Mouse (Mus musculus) MEL (cell line): ENCODE data around the gene Mcrip2. TPM values are rescaled to one million over a fixed set of nuclear protein-coding genes. Genes with fewer than 3 reads are reported as not detected.

ENCODE experiments used
- DNase-seq: peaks from one replicate; pipeline ENCODE4 v3.0.0; 2011; ENCODE audit warnings: low read depth, low spot score
- H3K27ac ChIP-seq: 2 replicates; pipeline ENCODE4 v1.5.1; 2012; ENCODE audit warnings: low read depth, mild to moderate bottlenecking, control low read depth, low read length, moderate library complexity; ENCODE audit not compliant: control insufficient read depth
- H3K27me3 ChIP-seq, 2 experiments: fragments of 150-350 bp in 1 of 2; sonication (generic) in 1 of 2; 2 replicates each; pipeline ENCODE4 v1.6.1; 2012; ENCODE audit warnings: low read length in 2 of 2, mild to moderate bottlenecking in 2 of 2, improper control_type of control experiment in 1 of 2, moderate library complexity in 1 of 2; ENCODE audit not compliant: insufficient read depth in 2 of 2, control insufficient read depth in 1 of 2
- H3K36me3 ChIP-seq, 2 experiments: 2 replicates each; pipeline ENCODE4 v1.6.1; 2012 to 2014; ENCODE audit warnings: low read length in 2 of 2, improper control_type of control experiment in 1 of 2, inconsistent platforms in 1 of 2, mild to moderate bottlenecking in 1 of 2; ENCODE audit not compliant: insufficient read depth in 2 of 2, control insufficient read depth in 1 of 2
- H3K4me1 ChIP-seq, 2 experiments: fragments of 150-350 bp in 1 of 2; sonication (generic) in 1 of 2; 2 replicates each; pipeline ENCODE4 v1.6.1; 2012; ENCODE audit warnings: low read length in 2 of 2, improper control_type of control experiment in 1 of 2, mild to moderate bottlenecking in 1 of 2; ENCODE audit not compliant: insufficient read depth in 2 of 2, control insufficient read depth in 1 of 2
- H3K4me3 ChIP-seq, 2 experiments: fragments of 150-350 bp in 1 of 2; sonication (generic) in 1 of 2; 2 replicates each; pipeline ENCODE4 v1.5.1; 2012; ENCODE audit warnings: low read depth in 2 of 2, low read length in 2 of 2, mild to moderate bottlenecking in 2 of 2, moderate library complexity in 2 of 2, control low read depth in 1 of 2, improper control_type of control experiment in 1 of 2; ENCODE audit not compliant: control insufficient read depth in 1 of 2, insufficient read depth in 1 of 2
- H3K79me2 ChIP-seq: 2 replicates; pipeline ENCODE4 v1.6.1; 2012; ENCODE audit warnings: mild to moderate bottlenecking, low read length, moderate library complexity; ENCODE audit not compliant: control insufficient read depth, poor library complexity, insufficient read depth
- H3K9ac ChIP-seq: 2 replicates; pipeline ENCODE4 v1.6.1; 2012; ENCODE audit warnings: low read depth, mild to moderate bottlenecking, control low read depth, low read length, moderate library complexity; ENCODE audit not compliant: control insufficient read depth, poor library complexity, severe bottlenecking
- H3K9me3 ChIP-seq: fragments of 150-350 bp; sonication (generic); replicated peaks from 2 replicates; pipeline ENCODE4 v1.6.1; 2012; ENCODE audit warnings: mild to moderate bottlenecking, low read length, improper control_type of control experiment, moderate library complexity; ENCODE audit not compliant: insufficient read depth
- BHLHE40 ChIP-seq: IDR thresholded peaks from 2 replicates; pipeline ENCODE4 v1.6.1; 2012; ENCODE audit warnings: low read depth, mild to moderate bottlenecking, inconsistent platforms, low read length, improper control_type of control experiment, borderline replicate concordance
- CHD1 ChIP-seq: IDR thresholded peaks from 2 replicates; pipeline ENCODE4 v1.6.1; 2012; ENCODE audit warnings: low read depth, mild to moderate bottlenecking, inconsistent platforms, low read length, improper control_type of control experiment
- E2F4 ChIP-seq: IDR thresholded peaks from 2 replicates; pipeline ENCODE4 v1.6.1; 2011; ENCODE audit warnings: low read depth, low read length, improper control_type of control experiment, borderline replicate concordance
- EP300 ChIP-seq, 2 experiments: IDR thresholded peaks; 2 replicates each; pipeline ENCODE4 v1.6.1; 2011; ENCODE audit warnings: improper control_type of control experiment in 2 of 2, low read length in 2 of 2, low read depth in 1 of 2, mild to moderate bottlenecking in 1 of 2
- GATA1 ChIP-seq: IDR thresholded peaks from 2 replicates; pipeline ENCODE4 v1.6.1; 2011; ENCODE audit warnings: low read depth, low read length, improper control_type of control experiment
- HCFC1 ChIP-seq: IDR thresholded peaks from 2 replicates; pipeline ENCODE4 v1.6.1; 2012; ENCODE audit warnings: low read depth, mild to moderate bottlenecking, inconsistent platforms, low read length, improper control_type of control experiment, moderate library complexity
- JUND ChIP-seq: IDR thresholded peaks from 2 replicates; pipeline ENCODE4 v1.6.1; 2011; ENCODE audit warnings: low read depth, mild to moderate bottlenecking, improper control_type of control experiment, low read length
- MAX ChIP-seq: IDR thresholded peaks from 2 replicates; pipeline ENCODE4 v1.6.1; 2011; ENCODE audit warnings: low read length, improper control_type of control experiment
- MEF2A ChIP-seq: IDR thresholded peaks from 2 replicates; pipeline ENCODE4 v1.6.1; 2014; ENCODE audit warnings: low read depth, mild to moderate bottlenecking, inconsistent platforms, low read length, improper control_type of control experiment; ENCODE audit not compliant: poor library complexity, insufficient replicate concordance, severe bottlenecking; ENCODE audit errors: extremely low read depth
- MXI1 ChIP-seq: IDR thresholded peaks from 2 replicates; pipeline ENCODE4 v1.6.1; 2011; ENCODE audit warnings: mild to moderate bottlenecking, low read depth, low read length, improper control_type of control experiment
- MYB ChIP-seq: IDR thresholded peaks from 2 replicates; pipeline ENCODE4 v1.6.1; 2011; ENCODE audit warnings: mild to moderate bottlenecking, low read depth, low read length, improper control_type of control experiment
- NELFE ChIP-seq: IDR thresholded peaks from 2 replicates; pipeline ENCODE4 v1.6.1; 2011; ENCODE audit warnings: low read depth, low read length, improper control_type of control experiment
- NRF1 ChIP-seq: IDR thresholded peaks from 2 replicates; pipeline ENCODE4 v1.6.1; 2014; ENCODE audit warnings: low read depth, mild to moderate bottlenecking, inconsistent platforms, low read length, improper control_type of control experiment, moderate library complexity; ENCODE audit not compliant: poor library complexity, insufficient read depth, severe bottlenecking
- POLR2A ChIP-seq, 2 experiments: IDR thresholded peaks; 2 replicates each; pipeline ENCODE4 v1.6.1; 2011 to 2012; ENCODE audit warnings: low read length in 2 of 2, mild to moderate bottlenecking in 2 of 2, control low read depth in 1 of 2, improper control_type of control experiment in 1 of 2, low read depth in 1 of 2, moderate library complexity in 1 of 2; ENCODE audit not compliant: control insufficient read depth in 1 of 2, insufficient read depth in 1 of 2, poor library complexity in 1 of 2
- POLR2AphosphoS2 ChIP-seq: IDR thresholded peaks from 2 replicates; pipeline ENCODE4 v1.6.1; 2011; ENCODE audit warnings: low read length, improper control_type of control experiment
- POLR2AphosphoS5 ChIP-seq: IDR thresholded peaks from 2 replicates; pipeline ENCODE4 v1.6.1; 2012; ENCODE audit warnings: low read depth, borderline replicate concordance, mild to moderate bottlenecking, inconsistent platforms, low read length, moderate library complexity, mixed read lengths
- RCOR1 ChIP-seq: IDR thresholded peaks from 2 replicates; pipeline ENCODE4 v1.6.1; 2012; ENCODE audit warnings: low read depth, mild to moderate bottlenecking, inconsistent platforms, low read length, improper control_type of control experiment
- TAL1 ChIP-seq: IDR thresholded peaks from 2 replicates; pipeline ENCODE4 v1.6.1; 2012; ENCODE audit warnings: mild to moderate bottlenecking, inconsistent platforms, low read length, moderate library complexity, mixed read lengths
- TBP ChIP-seq: IDR thresholded peaks from 2 replicates; pipeline ENCODE4 v1.8.0; 2011; ENCODE audit warnings: low read depth, low read length, improper control_type of control experiment
- TCF12 ChIP-seq: IDR thresholded peaks from 2 replicates; pipeline ENCODE4 v1.6.1; 2014; ENCODE audit warnings: low read depth, mild to moderate bottlenecking, inconsistent platforms, low read length, improper control_type of control experiment, moderate library complexity
- USF1 ChIP-seq: IDR thresholded peaks from 2 replicates; pipeline ENCODE4 v1.6.1; 2014; ENCODE audit warnings: low read depth, mild to moderate bottlenecking, inconsistent platforms, low read length, improper control_type of control experiment, moderate library complexity
- ZC3H11A ChIP-seq: IDR thresholded peaks from 2 replicates; pipeline ENCODE4 v1.6.1; 2012; ENCODE audit warnings: low read depth, mild to moderate bottlenecking, inconsistent platforms, low read length, improper control_type of control experiment
- ZNF384 ChIP-seq: IDR thresholded peaks from 2 replicates; pipeline ENCODE4 v1.6.1; 2012; ENCODE audit warnings: low read depth, mild to moderate bottlenecking, inconsistent platforms, low read length, improper control_type of control experiment
- polyA plus RNA-seq, 2 experiments: library from polyadenylated mRNA; stranded (reverse) in 1 of 2; unstranded in 1 of 2; fragments of >175 nt in 1 of 2; fragments of >200 nt in 1 of 2; gene quantifications; 2 replicates each; pipeline versions ENCODE4 v1.2.1 to v1.2.4; 2012; ENCODE audit warnings: low replicate concordance in 2 of 2, low read depth in 1 of 2; ENCODE audit not compliant: insufficient read length in 2 of 2, insufficient read depth in 1 of 2, missing spikeins in 1 of 2
- total RNA-seq: library from RNA; depleted of rRNA; stranded (reverse); fragments of 300-350 nt; gene quantifications from 2 replicates; pipeline ENCODE4 v1.2.3, GENCODE M21; 2012

Gene Mcrip2
- total and polyA plus RNA-seq, 3 experiments = 88.9 to 281 (median 107) TPM

DNA sequence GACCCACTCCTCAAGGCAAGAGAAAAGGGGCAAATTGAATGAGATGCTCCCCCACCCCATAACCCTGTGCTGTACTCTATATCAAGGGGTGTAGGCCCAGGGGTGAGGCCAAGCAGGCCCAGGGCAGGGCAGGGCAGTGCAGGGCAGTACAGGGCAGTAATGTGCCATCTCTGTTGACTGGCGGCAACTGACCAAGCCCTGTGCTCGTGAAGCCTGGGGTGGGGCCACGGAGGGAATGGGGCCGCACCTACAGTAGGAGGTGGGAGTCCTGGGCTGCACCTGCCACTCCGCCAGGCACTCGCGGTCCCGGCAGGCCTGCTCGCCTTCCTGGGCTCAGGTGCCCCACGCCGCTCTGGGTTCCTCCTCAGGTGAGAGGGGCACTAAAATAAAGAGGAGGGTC lies 3.3 kb downstream of the Mcrip2 start:
- peaks cover 27% of the 10 kb centered on the region for H3K79me2 ChIP-seq
- TF ChIP-seq BHLHE40 = no peak
- TF ChIP-seq NRF1 = no peak
- TF ChIP-seq ZC3H11A = no peak
- TF ChIP-seq GATA1 = no peak
- TF ChIP-seq POLR2AphosphoS2 = no peak
- TF ChIP-seq JUND = no peak
- TF ChIP-seq HCFC1 = no peak
- no peak for TF ChIP-seq EP300 (IDR thresholded peaks at IDR 0.05; ENCODE audit: low read depth in 1 of 2, low read length in 2 of 2)
- TF ChIP-seq RCOR1 = no peak
- TF ChIP-seq MEF2A = no peak
- no peak for TF ChIP-seq POLR2A (IDR thresholded peaks at IDR 0.05; ENCODE audit: control insufficient read depth in 1 of 2, insufficient read depth in 1 of 2, low read depth in 1 of 2, low read length in 2 of 2, poor library complexity in 1 of 2)
- TF ChIP-seq, all 39 proteins: peak for 0
- no peak for DNase-seq
- H3K36me3 ChIP-seq = peaks cover 0 to 13% of the 10 kb centered on the region in 2 experiments; a peak in 2 of 4 replicates
- H3K9me3 ChIP-seq = no peaks in the 10 kb centered on the region
- peaks cover 0 to 17% of the 10 kb centered on the region in 2 experiments; a peak in 2 of 4 replicates for H3K4me1 ChIP-seq
- H3K27ac ChIP-seq = no peak overlapping the region
- no peak overlapping the region for H3K4me3 ChIP-seq
- no peak overlapping the region for H3K9ac ChIP-seq
- H3K27me3 ChIP-seq = no peaks in the 10 kb centered on the region

DNA sequence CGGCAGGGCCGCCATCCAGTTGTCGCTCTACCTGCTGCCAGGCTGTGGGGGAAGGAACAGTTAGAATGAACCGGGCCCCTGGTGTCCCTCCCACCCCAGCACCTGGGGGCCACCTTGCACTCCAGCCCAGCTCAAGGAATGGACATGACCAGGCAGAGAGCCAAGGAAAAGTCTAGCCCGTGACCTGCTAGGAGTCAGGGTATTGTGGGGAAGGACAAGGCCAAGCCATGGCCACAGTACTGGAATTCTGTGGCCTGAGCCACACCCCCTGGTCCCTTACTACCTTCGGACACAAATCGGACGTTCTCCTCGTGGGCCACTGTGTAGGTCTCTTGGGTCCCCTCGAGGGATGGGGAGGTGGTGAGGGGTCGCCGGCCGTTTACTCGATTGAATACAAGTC lies 4.3 kb downstream of the Mcrip2 start:
- DNase-seq = no peak
- Histone ChIP-seq H3K27me3 (no peaks in the 10 kb centered on the region), H3K27ac (no peak overlapping the region), H3K9ac (no peak overlapping the region), H3K79me2 (peaks cover 27% of the 10 kb centered on the region), H3K9me3 (no peaks in the 10 kb centered on the region), H3K36me3 (peaks cover 0 to 13% of the 10 kb centered on the region in 2 experiments; a peak in 2 of 4 replicates), H3K4me1 (peaks cover 0 to 20% of the 10 kb centered on the region in 2 experiments; a peak in 2 of 4 replicates), H3K4me3 (no peak overlapping the region)
- no peak for TF ChIP-seq CHD1
- TF ChIP-seq POLR2AphosphoS5 = no peak
- TF ChIP-seq POLR2AphosphoS2 = no peak

DNA sequence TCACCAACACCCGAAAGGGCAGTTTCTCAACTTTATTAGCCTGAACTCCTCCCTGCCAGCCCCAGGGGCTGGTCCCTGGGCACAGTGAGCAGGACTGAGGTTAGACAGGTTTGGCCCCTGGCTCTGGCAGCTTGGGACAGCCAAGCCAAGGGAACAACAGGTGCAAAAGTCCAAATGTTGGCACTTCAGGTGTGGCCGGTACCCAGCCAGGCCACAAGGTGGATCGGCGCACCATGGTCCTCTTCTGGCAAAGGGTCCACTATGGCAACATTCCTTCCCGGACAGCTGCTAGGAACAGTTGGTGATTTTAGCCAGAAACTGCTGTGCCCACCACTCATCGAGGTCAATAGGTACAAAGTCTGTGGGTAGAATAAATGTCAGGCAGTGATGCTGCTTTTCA lies 4.9 kb downstream of the Mcrip2 start:
- no peak overlapping the region for H3K27ac ChIP-seq
- TF ChIP-seq GATA1 = no peak
- TF ChIP-seq TCF12 = no peak
- no peak for TF ChIP-seq MXI1
- TF ChIP-seq TBP = no peak
- TF ChIP-seq EP300 (IDR thresholded peaks at IDR 0.05; ENCODE audit: low read depth in 1 of 2, low read length in 2 of 2) = no peak
- TF ChIP-seq HCFC1 = no peak
- no peak for TF ChIP-seq JUND
- no peak for TF ChIP-seq NELFE
- TF ChIP-seq TAL1 = no peak
- no peak for TF ChIP-seq USF1
- no peak for TF ChIP-seq ZNF384
- TF ChIP-seq E2F4 = no peak
- no peak for TF ChIP-seq MAX
- no peak for TF ChIP-seq MYB
- no peaks in the 10 kb centered on the region for H3K27me3 ChIP-seq
- DNase-seq = no peak
- no peak overlapping the region for H3K4me3 ChIP-seq
- peaks cover 0 to 20% of the 10 kb centered on the region in 2 experiments; a peak in 2 of 4 replicates for H3K4me1 ChIP-seq
- peaks cover 27% of the 10 kb centered on the region for H3K79me2 ChIP-seq
- H3K9ac ChIP-seq = no peak overlapping the region
- peaks cover 0 to 13% of the 10 kb centered on the region in 2 experiments; a peak in 2 of 4 replicates for H3K36me3 ChIP-seq
- no peaks in the 10 kb centered on the region for H3K9me3 ChIP-seq
